Mouse (Mus musculus): ENCODE results near the gene Krtap4-7.

GRCm38 (mm10) chr11:99690463-99690862 lies 46.6 kb upstream of the Krtap4-7 start, which contains the start of gene Gm14190:
- TF ChIP-seq CTCF (conservative IDR thresholded peaks at IDR 0.05; ENCODE audit: insufficient read depth, insufficient read length, low read depth, low read length) (no peak), POLR2A (IDR thresholded peaks at IDR 0.05; ENCODE audit: low read depth, low read length) (no peak)
